Mouse (Mus musculus): ENCODE results near the gene Irf2bpl. TPM values are rescaled to one million over a fixed set of nuclear protein-coding genes. Genes with fewer than 3 reads are reported as not detected.

The Irf2bpl gene
- total RNA-seq, 2 experiments from 2014 or later = 64.9 to 65.1 TPM

DNA sequence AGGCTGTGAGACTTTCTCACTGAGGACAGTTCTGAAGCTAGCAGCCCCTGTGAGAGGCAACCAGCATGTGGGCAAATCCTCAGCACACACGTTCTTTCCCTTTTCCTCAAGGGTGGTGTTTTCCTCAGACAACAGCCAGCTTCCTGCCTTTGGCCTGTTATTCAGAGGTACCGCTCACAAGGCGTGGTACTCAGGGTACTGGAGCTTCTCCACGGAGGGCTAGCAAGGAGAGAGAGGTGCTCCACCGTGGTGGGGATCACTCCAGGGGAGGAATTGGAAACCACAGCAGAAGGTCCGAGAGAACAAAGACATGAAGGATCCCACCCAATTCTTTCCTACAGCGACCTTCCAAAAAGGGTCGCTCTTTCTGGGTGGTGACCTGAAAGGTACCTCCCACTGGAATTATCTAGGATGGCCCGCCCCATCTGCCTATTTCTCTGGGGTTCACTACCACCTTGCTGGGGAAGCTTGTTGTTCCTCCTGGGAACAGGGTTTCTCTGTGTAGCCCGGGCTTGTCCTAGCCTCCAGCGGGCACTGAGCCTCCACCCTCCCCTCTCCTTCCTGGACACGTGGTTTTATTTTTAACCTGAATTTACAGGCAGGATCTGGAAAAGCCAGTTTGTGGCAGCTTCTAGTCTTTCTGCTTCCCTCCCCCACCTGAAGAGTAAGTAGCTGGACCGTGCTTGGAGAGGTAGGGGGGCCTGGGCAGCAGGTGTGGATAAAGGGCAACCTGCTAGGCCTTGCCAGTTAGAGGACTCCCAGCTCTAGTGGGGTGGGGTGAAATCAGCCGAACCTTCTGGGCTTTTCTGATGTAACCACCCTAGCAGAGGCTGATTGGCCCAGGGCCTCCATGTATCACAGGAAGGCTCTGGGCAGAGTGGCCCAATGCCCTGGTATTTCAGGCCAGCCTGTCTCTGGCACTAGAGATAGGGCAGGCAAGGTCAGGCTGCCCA lies 17.1 kb downstream of the Irf2bpl start:
- DNase-seq (ENCODE audit: low spot score in 2 of 2) = no peak

GRCm38 (mm10) chr12:86864316-86865020 lies 20.1 kb downstream of the Irf2bpl start:
- DNase-seq (ENCODE audit: low spot score in 2 of 2) = no peak

- DNase-seq (ENCODE audit: low spot score in 2 of 2) = no peak
Observed at GRCm38 (mm10) chr12:86859924-86860790, 24.4 kb downstream of the Irf2bpl start.

GRCm38 (mm10) chr12:86858983-86859872 lies 25.4 kb downstream of the Irf2bpl start:
- no peak for DNase-seq (ENCODE audit: low spot score in 2 of 2)

- no peak for DNase-seq (ENCODE audit: low spot score in 2 of 2)
Observed at GRCm38 (mm10) chr12:86858498-86858897, 26.1 kb downstream of the Irf2bpl start.

DNA sequence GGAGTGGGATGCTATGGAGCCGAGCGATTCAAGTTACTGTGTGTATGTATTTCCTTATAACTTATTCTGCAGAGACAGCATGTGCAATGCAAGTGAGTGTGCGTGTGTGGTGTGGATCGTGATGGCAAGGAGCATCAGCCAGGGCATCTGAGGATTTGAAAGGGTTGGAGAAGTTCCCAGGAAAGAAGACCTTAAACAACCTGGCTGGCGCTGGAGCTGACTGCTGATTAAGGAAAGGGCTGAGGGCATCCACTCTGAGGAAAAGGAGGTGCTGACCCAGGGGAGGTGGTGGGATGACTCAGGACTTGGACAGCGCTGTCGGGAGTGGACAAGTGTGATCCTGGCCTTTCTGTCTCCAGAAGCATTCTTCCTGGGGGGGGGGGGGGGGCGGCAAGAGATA lies 27.3 kb downstream of the Irf2bpl start:
- no peak for DNase-seq (ENCODE audit: low spot score in 2 of 2)

GRCm38 (mm10) chr12:86855670-86856069 lies 28.9 kb downstream of the Irf2bpl start:
- DNase-seq (ENCODE audit: low spot score in 2 of 2) = peak in 1 of 2 experiments; percentile 38

DNA sequence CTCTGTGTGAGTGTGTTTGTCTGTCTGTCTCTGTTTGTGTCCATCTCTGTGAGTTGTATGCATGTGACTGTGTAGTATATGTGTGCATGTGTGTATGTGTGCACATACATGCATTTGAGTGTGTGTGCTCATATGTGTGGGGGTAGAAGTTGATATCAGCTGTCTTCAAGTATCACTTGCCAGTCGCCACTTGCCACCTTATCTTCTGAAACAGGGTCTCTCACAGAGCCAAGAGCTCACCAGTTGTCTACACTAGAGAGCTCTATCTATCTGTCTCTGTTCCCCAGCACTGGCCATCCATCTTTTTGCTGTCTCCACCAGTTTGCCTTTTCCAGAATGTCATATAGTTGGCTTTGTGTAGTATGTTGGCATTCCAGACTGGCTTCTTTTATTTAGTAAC lies 31.1 kb downstream of the Irf2bpl start:
- DNase-seq (ENCODE audit: low spot score in 2 of 2) = no peak

GRCm38 (mm10) chr12:86851313-86851712 lies 33.3 kb downstream of the Irf2bpl start:
- DNase-seq (ENCODE audit: low spot score in 2 of 2) = no peak

DNA sequence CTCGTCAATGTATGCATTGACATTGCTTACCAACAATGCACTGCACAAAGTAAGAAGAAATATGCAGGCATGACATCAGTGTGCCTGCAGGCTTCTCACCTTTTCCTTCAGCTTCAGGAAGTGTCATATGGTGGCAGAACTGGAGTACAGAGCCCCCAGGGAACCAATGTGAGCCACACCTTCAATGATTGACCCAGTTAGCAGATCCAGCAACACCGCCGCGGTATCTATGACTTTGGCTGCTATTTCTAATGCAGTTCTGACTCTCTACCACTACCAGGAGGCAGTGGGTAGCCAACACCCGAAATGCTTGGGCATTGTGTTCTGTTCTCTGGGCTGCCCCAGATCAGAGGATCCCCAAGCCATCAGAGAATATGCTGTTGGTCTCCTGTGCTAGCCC lies 33.9 kb downstream of the Irf2bpl start:
- DNase-seq (ENCODE audit: low spot score in 2 of 2) = no peak

DNA sequence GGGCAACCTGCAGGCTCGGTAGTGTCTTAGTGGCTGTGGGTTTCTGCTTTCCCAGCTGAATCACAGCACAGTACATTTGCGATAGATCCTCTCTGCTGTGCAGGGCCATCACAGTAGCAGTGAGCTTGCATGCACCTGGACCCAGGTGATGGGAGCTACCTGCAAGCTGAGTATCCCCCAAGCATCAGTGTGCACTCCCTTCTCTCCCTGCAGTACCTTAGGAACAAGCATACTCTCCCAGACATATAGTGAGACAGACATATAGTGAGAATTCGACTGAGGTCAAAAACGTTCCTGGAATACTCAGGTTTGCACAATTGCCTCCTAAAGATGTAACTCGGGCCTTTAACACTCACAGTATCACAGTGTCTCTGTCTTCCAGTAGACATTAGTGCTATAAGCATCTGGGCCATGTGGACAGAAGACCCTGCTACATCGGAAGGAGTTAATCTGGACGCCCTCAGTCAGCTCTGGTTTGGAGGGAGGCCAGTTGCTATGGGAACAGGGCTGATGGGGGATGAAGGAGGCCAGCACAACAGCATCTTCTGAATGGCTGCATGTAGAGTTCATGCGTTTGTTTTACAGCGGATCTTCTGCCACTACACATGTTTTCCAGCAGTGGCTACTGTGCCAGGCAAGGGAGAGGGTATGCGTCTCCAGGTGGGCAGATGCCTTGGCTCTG lies 34.5 kb downstream of the Irf2bpl start:
- DNase-seq (ENCODE audit: low spot score in 2 of 2) = no peak

- no peak for DNase-seq (ENCODE audit: low spot score in 2 of 2)
Observed at GRCm38 (mm10) chr12:86842866-86843459, 41.6 kb downstream of the Irf2bpl start.

DNA sequence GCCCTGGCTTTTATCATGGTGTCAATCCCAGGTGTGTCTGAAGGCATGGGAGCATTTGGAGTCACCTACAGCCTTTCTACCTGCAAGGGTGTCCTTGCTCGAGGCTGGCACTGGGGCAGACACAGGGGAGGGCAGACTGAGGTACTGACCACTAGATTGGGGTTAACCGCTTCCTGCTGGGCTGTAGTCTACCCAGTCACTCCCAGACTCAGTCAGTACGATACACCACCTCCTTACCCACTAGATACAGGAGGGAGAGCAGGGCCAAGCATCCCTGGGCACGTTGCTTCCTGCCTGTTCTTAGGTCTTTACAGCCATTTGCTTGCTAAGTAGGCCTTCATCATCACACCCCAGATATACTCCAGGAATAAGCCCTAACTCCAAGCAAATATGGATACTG lies 44.1 kb downstream of the Irf2bpl start:
- no peak for DNase-seq (ENCODE audit: low spot score in 2 of 2)

- DNase-seq (ENCODE audit: low spot score in 2 of 2) = no peak
Observed at GRCm38 (mm10) chr12:86838181-86838580, 46.4 kb downstream of the Irf2bpl start.

GRCm38 (mm10) chr12:86836431-86837047 lies 48.1 kb downstream of the Irf2bpl start:
- DNase-seq (ENCODE audit: low spot score in 2 of 2) = peak in 1 of 2 experiments; percentile 49

DNA sequence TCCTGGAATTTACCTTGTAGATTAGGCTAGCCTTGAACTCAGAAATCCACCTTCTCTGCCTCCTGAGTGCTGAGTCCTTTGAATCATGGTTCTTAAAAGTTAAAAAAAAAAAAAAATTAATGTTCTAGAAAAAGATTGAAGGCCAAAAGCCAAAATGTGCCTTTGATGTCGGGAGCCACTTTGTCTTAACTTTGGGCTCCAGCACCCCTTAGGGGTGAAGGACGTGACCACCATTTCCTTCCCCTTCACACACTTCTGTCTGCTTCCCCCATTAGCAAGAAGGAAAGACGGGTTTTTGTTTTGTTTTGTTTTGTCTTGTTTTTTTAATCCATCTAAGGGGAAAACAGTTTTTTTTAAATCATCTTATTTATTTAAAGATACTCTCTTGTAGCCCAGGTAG lies 48.7 kb downstream of the Irf2bpl start:
- no peak for DNase-seq (ENCODE audit: low spot score in 2 of 2)

- no peak for DNase-seq (ENCODE audit: low spot score in 2 of 2)
Observed at GRCm38 (mm10) chr12:86834416-86834772, 50.2 kb downstream of the Irf2bpl start.

GRCm38 (mm10) chr12:86833711-86834415 lies 50.7 kb downstream of the Irf2bpl start:
- no peak for DNase-seq (ENCODE audit: low spot score in 2 of 2)
